Mouse (Mus musculus) cerebellum, postnatal 36 days (tissue): ENCODE measurements around the gene Vav2.

Source experiments
- DNase-seq, 2 experiments: peaks; one replicate each; pipeline ENCODE4 v3.0.0; 2021 to 2022; ENCODE audit warnings: mixed read lengths in 2 of 2

The Vav2 gene

GRCm38 (mm10) chr2:27408194-27408593 is 18.6 kb downstream of the Vav2 start:
- no peak for DNase-seq

DNA sequence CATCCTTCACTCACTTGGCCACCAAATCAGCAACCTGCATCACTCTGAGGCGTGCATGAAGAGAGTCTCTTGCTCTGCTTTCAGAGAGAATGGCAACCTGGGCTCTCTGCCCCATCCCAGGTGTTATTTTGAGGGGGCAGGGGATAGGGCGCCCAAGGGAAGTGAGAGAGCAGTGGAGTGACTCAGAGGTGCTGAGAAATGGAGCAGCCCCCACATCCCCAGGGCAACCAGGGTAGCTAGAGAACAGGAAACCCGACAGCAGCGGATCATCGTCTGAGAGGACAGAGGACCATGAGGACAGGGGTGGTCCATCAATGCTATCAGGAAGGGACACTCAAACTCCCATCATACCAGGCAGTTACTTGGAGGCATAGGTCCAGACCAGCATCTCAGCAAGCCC is 19.9 kb downstream of the Vav2 start:
- DNase-seq = no peak

DNA sequence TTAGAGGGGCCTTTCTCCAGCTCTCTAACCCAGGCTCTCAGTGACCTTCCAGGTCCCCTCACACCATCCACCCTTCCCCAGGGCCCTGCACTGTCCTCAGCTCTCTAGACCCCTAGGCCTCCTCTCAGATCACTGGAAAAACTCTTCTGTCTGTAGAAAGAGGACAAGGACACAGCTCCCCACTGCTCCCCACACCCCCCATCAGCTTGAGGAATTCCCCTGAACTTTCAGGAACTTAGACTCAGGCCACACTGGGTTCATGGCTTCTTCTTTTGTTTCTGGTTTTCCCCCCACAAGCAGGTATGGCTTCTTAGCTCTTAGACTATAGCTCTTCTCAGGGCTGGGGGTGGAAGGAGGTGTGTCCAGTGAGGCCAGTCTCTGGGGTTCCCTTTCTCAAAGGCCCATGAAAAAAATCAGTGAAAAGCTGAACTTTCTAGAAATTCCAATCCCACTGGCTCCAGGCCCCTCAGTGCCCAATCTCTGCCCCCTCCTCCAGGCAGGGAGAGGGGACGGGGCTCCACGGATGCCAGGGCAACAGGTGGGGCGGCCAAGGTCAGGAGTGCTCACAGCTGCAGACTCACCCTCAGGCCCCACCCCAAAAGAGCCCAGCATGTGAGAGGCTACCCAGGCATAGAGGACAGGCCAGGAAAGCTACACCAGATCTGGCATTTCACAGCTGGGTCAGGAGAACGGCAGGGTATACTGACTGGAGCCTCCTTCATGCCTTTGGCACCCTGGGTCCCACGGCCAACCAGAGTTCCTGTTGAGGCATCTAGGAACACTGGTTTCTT is 21.5 kb downstream of the Vav2 start:
- DNase-seq = no peak

DNA sequence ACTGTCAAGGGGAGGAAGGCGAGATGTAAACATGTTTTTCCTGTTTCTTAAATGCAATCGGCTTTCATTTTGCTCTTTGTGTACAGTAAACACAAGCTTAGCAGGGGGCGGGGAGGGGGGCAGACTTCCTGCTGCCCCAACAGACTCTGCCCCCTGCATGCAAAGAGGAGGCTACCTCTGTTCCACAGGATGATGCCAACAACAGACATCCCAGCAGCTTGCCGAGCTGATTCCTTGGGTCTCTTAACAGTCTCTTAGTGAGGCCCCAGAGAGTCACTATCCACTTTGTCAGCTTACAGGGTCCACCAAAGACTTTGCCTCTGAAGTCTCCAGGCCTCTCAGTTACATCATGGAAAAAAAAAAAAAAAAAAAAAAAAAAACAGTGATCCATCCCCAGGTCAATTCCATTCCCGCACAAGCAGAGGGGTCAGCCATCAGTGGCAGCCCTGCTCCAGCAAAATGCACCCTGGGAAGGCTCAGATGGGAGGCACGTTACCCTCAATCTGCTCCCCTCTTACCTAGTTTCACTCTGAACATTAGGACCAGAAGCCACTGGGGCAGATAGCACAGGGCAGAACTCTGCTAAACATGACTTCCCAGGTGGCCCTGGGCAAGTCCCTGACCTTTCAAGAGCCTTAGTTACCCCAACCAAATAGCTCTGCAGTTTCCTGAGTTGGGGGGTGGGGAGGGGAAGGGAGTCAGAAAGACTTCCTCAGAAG is 22.3 kb downstream of the Vav2 start:
- no peak for DNase-seq

GRCm38 (mm10) chr2:27401544-27401943 is 25.3 kb downstream of the Vav2 start:
- no peak for DNase-seq

GRCm38 (mm10) chr2:27400083-27400482 is 26.8 kb downstream of the Vav2 start:
- DNase-seq = no peak

- DNase-seq = no peak
These were observed 30.0 kb downstream of the Vav2 start for GRCm38 (mm10) chr2:27396656-27397440.

- no peak for DNase-seq
These were observed 32.5 kb downstream of the Vav2 start for GRCm38 (mm10) chr2:27394158-27394832.

- DNase-seq = no peak
These were observed 34.6 kb downstream of the Vav2 start for GRCm38 (mm10) chr2:27392278-27392677.

- DNase-seq = no peak
These were observed 36.1 kb downstream of the Vav2 start for GRCm38 (mm10) chr2:27390775-27391174.

GRCm38 (mm10) chr2:27390325-27390724 is 36.5 kb downstream of the Vav2 start:
- DNase-seq = no peak

GRCm38 (mm10) chr2:27389272-27390162 is 37.3 kb downstream of the Vav2 start:
- no peak for DNase-seq

- DNase-seq = no peak
These were observed 39.6 kb downstream of the Vav2 start for GRCm38 (mm10) chr2:27387209-27387608.

GRCm38 (mm10) chr2:27381698-27382097 is 45.1 kb downstream of the Vav2 start:
- DNase-seq = no peak

DNA sequence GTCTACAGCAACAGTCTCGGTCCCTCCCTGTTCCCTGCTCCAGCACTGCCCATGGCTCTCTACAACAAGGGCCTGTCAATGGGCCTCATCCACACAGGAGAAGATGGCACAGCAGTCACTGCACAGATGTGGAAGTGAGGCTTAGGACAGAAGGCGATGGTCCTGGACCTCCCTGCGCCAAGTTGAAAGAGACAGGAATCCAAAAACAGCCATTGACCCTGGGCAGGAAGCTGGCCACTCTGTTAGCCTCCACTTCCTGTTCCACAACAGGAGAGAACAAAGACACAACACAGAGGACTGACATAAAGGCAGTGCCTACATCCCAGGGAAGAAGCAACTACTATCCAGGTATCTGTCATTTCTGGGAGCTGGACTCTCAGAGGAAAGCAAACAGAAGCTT is 45.6 kb downstream of the Vav2 start:
- DNase-seq = no peak

DNA sequence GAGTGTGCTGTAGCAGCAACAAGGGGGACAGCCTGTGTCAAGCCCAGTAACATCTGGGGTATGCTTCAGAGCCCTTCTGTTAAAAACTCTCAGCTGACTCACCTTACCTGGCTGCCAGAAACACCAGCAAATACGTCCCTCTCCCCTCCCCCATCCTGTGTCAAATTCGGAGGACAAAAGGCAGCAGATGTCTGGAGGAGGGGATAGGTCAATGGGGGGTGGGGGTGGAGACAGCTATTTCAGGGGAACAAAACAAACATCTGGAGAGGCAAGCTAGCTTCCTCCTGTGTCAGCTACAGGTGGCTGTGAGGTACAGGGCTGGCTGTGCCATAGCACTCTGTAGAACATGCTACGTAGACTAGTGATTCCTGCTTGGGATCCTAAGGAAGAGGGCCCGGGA is 49.0 kb downstream of the Vav2 start:
- DNase-seq = no peak

GRCm38 (mm10) chr2:27377164-27377563 is 49.7 kb downstream of the Vav2 start:
- no peak for DNase-seq

GRCm38 (mm10) chr2:27375141-27375540 is 51.7 kb downstream of the Vav2 start:
- no peak for DNase-seq

DNA sequence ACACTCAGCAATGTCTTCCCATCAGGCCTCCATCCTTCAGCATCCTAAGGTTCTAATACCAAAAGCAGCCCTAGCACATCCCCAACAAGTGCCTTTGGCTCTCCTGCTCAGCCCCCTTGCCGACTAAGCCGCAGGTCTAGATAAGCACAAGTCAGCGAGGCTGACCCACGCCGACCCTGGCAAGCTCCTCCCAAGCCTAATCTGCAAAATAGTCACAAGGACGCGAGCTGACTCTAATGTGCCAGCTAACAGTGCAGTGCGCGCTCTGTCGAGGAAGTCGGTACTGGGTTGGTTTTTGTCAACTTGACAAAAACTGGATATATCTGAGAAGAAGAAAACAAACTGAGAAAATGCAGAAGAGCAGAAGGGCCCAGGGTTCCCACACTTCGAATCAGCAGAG is 53.5 kb downstream of the Vav2 start:
- DNase-seq = no peak

DNA sequence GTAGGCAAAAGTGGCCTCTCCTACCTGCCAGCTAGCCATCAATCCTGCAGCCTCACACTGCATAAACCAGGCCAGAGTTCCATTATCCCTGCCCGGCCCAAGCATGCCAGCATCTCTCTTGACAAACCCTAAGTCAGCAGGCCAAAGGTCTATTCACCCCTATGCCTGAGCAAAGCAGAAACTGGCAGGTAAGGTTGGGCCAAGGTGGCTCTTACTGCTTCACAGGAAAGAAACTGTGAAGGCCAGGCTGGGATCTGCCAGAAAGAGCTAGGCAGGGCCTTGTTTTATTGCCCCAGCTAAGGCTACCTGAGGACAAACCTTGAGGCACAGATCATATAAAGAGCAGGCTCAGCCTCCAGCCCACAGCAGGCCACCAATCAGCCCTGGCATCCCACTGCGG is 55.4 kb downstream of the Vav2 start:
- no peak for DNase-seq

- no peak for DNase-seq
These were observed 57.9 kb downstream of the Vav2 start for GRCm38 (mm10) chr2:27368980-27369379.

DNA sequence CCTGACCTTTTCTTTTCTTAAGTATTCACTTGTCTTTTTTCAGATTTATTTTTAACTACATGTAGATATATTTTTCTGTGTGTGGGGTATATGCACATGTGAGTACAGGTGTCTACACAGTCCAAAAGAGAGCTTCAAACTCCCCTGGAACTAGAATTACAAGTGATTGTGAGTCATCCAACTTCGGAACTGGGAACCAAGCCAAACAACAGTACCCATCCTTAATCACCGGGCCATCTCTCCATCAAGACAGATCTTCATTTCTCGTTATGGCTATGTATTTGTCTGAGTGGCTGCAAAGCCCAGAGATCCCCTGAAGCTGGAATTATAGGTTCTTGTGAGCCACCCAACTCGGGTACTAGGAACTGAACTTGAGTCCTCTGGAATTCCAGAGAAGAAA is 61.5 kb downstream of the Vav2 start:
- no peak for DNase-seq
